Mouse (Mus musculus): ENCODE data around the gene Cstf1.
A peak's percentile ranks its signal among the peaks of the same experiment; 100 is the strongest.

The Cstf1 gene

DNA sequence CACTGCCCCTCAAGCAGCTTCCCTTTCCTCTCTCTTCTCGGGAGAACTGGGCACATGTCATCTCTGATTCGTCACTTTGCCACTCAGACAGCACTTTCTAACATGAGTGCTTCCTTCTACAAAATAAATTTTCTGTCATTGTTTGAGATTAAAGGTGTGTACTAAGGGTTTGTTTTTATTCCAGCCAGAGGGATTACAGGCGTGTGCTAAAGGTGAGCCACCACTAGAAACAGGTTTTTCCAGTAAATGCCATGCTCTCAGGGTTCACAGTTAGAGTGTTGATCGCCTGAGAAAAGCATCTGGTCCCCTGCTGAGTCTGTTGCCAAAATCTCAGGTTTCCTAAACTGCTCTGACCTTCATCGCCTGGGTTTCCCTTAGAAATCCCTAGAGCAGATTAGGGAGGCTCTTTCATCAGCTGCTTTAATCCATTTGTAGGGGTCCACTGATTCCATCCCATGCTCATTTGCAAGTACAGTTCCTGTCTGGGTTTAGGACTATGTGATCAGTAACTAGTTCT lies 6.6 kb downstream of the Cstf1 start:
- DNase-seq (ENCODE audit: low spot score): no peak

GRCm38 (mm10) chr2:172378332-172378731 lies 7.9 kb downstream of the Cstf1 start:
- DNase-seq (ENCODE audit: low spot score): peak; percentile 56

- DNase-seq (ENCODE audit: low spot score): no peak
Observed at GRCm38 (mm10) chr2:172380513-172380912, 10.0 kb downstream of the Cstf1 start.

- no peak for DNase-seq (ENCODE audit: low spot score)
Observed at GRCm38 (mm10) chr2:172381341-172381740, 10.9 kb downstream of the Cstf1 start.

DNA sequence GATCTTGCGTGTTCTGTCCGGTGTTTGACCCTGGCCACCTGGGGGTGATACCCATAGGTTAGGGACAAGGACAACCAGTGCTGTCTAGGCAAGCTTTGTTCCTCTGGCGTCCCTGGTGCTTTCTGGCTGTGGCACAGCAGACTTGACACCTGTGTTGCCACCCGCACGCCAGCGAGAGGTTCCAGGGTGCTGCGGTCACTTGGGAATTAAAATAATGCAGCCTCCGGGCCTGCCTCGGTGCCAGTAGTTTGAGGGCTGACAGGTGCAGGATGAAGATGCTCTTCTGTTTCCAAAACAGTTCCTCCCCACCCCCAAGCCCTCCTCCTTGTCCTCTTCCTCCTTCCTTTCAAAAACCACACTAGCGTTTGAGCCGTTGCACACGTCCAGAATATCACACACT lies 11.4 kb downstream of the Cstf1 start:
- peak; percentile 24 for DNase-seq (ENCODE audit: low spot score)

DNA sequence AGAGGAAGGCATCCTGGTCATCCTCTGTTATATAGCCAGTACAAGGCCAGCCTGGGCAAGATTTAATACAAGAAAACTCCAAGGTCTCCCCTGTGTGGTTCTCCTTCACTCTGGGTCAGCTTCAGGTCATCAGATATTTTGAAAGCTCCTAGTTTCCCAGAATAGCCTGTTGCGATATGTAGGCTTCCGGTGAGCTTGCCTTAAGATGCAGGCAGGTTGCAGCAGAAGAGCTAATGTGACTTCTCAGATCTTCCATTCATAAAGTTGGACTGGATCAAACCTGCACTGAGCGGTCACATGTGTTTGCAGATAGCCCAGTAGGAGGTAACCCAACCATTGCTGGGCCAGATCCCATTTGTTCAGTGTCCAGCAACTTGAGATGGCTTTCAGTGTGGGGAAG lies 14.2 kb downstream of the Cstf1 start:
- DNase-seq (ENCODE audit: low spot score): no peak

DNA sequence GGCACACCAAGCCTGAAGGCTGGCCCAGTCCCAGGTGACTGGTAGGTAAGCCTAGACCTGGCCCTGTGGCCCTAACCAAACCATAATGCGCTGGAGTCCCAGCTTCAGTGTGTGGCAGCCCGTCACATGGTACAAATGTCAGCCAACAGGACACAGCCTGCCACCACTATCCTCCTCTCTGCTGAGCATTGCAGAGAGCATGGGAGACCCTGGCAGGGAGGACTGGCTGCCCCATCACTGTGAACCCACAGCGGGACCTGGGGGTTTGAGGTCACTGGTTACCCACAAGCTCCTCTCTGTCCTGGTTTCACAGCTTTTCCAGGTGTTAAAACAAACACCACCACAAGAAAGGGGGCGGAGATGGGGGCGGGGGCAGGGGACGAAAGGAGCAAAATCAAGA lies 19.9 kb downstream of the Cstf1 start:
- DNase-seq (ENCODE audit: low spot score): no peak

DNA sequence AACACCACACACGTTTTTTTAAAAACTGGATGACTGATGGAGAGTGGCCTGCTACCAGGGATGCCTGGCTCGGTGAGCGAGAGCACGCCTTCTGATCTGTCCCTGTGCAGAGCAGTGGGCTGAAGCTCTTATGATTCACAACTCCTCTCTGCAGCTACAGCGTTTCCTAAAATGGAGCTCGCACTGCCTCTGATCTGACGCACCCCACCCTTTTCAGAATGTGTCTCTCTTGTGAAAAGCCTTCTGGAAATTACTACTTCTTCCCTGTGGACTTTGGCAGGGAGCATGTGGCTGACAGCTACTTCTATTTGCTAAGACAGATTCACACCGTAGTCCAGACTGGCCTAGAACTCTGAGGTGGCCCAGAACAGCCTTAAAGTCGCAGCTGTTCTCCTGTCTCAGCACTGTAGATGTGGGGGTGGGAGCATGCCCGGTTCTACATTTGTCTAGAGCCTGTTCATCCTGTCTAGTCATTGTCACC lies 21.6 kb downstream of the Cstf1 start:
- DNase-seq (ENCODE audit: low spot score): no peak

- peak; percentile 43 for DNase-seq (ENCODE audit: low spot score)
Observed at GRCm38 (mm10) chr2:172393391-172394051, 23.0 kb downstream of the Cstf1 start, which contains the start of gene Cass4. Cass4 (plus strand) TSS chr2:172393794.

DNA sequence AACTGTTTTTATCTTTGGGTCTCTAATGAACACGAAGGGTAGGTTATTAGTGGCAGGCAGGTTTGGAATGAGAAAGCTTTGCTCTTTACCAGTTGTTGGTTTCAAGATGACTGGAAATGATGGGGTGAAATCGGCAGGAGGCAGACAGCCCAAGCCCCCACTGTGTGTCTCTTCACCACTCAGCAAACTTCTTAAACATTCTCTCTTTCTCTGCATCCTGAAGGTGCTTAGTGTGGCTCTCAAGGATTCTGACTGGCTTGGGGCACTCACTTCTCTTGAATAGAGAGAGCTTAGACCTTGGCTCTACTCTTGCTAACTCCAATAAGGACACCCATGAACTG lies 23.5 kb downstream of the Cstf1 start:
- DNase-seq (ENCODE audit: low spot score): no peak

DNA sequence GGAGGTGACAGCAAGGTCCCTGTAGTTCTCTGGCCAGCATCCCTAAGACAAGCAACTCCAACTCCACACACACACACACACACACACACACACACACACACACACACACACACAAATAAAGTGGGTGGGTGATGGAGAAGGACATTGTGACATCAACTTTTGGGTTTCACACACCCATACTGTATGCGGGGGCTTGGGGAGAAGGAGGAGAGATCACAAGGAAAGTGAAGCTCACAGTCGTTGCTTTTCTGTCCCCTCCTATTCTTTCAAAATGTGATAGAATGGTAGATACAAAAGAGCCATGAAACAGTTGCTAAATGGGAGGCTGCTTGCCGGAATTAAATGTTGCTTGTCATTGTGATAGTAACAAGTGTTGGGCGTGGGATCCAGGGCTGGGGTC lies 24.2 kb downstream of the Cstf1 start:
- no peak for DNase-seq (ENCODE audit: low spot score)

DNA sequence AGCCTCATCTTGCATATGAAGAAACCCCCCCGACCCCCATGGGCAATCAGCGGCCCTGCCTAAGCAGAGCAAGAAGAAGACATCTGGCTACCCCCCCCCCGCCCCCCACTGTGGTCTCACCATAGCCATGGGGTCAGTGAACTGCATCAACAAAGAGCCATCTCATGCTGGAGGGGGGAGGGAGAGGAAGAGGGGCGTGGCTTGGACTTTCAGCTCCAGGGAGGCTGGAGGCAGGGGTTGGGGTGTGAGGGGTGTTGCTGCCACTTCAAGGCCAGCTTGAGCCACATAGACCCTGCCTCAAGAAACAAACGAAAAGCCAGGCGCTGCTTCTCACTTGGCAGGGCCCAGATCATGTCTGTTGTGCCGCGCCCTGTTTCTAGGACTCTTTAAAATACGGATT lies 25.5 kb downstream of the Cstf1 start:
- DNase-seq (ENCODE audit: low spot score): no peak

DNA sequence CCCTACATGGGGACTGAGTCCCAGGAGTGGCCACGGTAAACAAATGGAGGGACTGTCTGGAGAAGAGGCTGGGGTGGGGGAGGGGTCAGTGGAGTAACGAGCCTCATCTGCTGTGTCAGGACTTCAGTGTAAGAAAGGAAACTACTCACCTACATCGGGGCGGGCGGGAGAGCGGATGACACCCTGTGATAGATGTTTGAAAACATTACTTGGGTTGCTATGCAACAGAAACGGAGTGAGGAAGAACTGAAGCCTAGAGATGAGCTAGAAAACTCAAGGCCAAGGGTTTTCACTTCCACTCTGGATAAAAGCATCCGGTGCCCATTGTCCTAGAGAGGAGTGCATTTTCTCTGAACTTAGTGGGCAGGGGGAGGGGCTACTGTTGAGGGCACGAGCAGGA lies 29.4 kb downstream of the Cstf1 start:
- peak; percentile 71 for DNase-seq (ENCODE audit: low spot score)

- peak; percentile 39 for DNase-seq (ENCODE audit: low spot score)
Observed at GRCm38 (mm10) chr2:172401116-172401825, 30.8 kb downstream of the Cstf1 start.

DNA sequence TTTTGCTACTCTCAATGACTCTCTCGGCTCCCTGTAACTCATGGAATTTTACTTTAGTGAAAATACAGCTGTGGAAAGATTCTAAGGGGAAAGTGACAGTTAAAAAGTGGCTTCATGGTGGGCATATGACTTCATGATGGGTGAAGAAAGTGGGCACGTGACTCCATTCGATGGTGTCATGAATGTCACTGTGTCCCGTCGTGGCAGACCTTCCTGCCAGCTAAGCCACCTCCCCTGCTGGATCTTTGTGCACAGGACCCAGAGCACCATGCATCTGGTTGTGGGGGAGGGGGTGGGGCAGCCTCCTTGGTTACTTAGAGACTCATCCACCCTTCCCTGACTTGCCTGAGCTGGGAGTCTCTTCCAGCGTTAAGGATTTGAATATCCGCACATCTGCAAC lies 33.8 kb downstream of the Cstf1 start:
- DNase-seq (ENCODE audit: low spot score): no peak

GRCm38 (mm10) chr2:172405011-172405410 lies 34.5 kb downstream of the Cstf1 start:
- DNase-seq (ENCODE audit: low spot score): no peak

DNA sequence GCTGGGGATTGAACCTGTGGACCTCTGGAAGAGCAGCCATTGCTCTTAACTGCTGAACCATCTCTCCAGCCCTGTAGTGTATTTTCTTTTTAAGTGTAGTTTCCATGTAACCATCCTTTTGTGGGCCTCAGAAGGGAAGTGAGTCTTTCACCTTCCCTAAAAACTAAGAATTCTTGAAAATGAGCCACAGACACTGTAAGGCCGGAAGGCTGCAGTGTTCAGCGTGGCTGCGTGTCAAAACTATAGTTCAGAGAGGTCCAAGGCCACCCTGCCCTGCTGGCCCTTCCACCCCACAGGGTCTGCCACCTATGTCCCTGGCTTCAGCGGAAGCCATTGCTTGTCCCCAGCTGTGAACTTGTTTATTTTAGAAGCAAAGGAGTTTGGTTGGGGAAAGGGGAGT lies 35.7 kb downstream of the Cstf1 start:
- no peak for DNase-seq (ENCODE audit: low spot score)

DNA sequence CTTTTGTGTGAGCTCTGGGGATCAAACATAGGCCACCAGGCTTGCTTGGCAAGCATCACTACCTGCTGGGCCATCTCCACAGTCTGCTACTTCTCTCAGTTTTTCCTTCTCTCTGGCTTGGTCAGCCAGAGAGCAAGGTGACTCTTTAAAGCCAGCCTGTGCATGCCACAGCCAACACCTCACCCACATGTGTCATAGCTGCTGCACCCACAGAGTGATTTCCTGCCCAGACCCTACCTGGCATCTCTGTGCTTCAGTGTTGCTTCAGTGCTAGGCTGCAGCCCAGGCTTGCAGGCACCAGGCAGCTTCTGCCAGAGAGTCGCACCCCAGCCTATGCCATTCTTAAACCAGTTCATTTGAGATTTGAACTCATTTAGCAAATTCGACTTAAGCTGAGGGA lies 37.0 kb downstream of the Cstf1 start:
- DNase-seq (ENCODE audit: low spot score): no peak

DNA sequence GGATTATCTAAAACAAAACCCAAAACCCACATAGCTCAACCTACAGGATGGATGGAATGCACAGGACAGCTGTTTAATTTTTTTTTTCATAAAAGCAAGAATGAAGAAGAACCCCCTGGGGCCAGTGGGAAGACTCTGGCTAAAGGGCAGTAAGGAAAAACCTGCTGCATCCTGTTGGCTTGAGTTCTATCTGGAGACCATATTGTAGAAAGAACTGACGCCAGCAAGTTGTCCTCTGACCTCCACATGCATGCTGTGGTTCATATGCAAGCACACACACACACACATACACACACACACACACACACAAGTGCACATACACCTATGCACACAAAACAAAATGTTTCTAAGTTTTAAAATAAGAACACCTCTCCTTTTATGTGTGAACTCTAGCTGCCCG lies 40.2 kb downstream of the Cstf1 start:
- no peak for DNase-seq (ENCODE audit: low spot score)

- DNase-seq (ENCODE audit: low spot score): no peak
Observed at GRCm38 (mm10) chr2:172411091-172411490, 40.6 kb downstream of the Cstf1 start.

- no peak for DNase-seq (ENCODE audit: low spot score)
Observed at GRCm38 (mm10) chr2:172412454-172412853, 42.0 kb downstream of the Cstf1 start.

- no peak for DNase-seq (ENCODE audit: low spot score)
Observed at GRCm38 (mm10) chr2:172413273-172413672, 42.8 kb downstream of the Cstf1 start.

DNA sequence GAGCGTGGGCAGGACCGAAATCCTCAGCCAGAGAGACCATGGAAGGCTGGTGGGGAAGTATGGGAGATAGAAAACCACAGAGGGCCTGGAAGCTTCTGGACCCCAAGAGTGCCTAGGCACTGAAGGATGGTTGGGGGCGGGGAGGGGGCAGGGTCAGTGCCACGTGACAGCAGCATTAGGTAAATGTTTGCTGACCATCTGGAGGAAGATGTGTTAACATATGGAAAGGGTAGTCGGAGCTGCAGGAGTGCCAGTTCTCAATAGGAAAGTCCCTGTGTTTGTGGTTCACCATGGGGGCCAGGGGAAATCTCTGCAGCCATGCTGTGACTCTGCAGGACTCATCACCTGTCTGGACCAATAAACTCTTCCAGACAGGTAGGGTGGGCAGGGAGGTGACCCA lies 43.4 kb downstream of the Cstf1 start:
- no peak for DNase-seq (ENCODE audit: low spot score)

GRCm38 (mm10) chr2:172416218-172416617 lies 45.7 kb downstream of the Cstf1 start:
- no peak for DNase-seq (ENCODE audit: low spot score)
